Mouse (Mus musculus): ENCODE data around the gene Crb1. TPM values are rescaled to one million over a fixed set of nuclear protein-coding genes. Genes with fewer than 3 reads are reported as not detected.

Crb1 gene
- total RNA-seq, 2 experiments from 2014 or later = 0.10 to 0.43 TPM

- DNase-seq = no peak
- intact Hi-C loops (cut with DNase I) = loop anchor here (10.0 kb wide), 1 partner anchor 188 kb away; the partner anchor contains the start of gene Dennd1b
Observed at GRCm38 (mm10) chr1:139153006-139153405, 223.9 kb downstream of the Crb1 start.

Other genes starting within 250 kb of the Crb1 start
- 10 to 100 TPM; 23.9 to 27.4 TPM for gene Zbtb41, start 45.2 kb upstream of the Crb1 start, total RNA-seq (2021)
- gene Aspm, start 77.7 kb upstream of the Crb1 start, total RNA-seq (2021) = 10 to 100 TPM; 10.3 to 10.4 TPM
- not detected for gene F13b, start 124.6 kb upstream of the Crb1 start, total RNA-seq (2021)
- gene Cfhr1, start 183.2 kb upstream of the Crb1 start, total RNA-seq (2021) = not detected

All from heart, postnatal 10 days (tissue).